Mouse (Mus musculus) splenic B cell, adult 2 months (primary cell): ENCODE data around the gene Ak2.

ENCODE experiments used
- DNase-seq: peaks from one replicate; pipeline ENCODE4 v3.0.0-alpha.2; 2011; ENCODE audit warnings: low read depth, low spot score
- H3K27me3 ChIP-seq: 2 replicates; pipeline ENCODE4 v1.6.1; 2012; ENCODE audit warnings: mild to moderate bottlenecking, low read length, moderate library complexity, mixed read lengths; ENCODE audit not compliant: control insufficient read depth, poor library complexity, insufficient read depth, severe bottlenecking
- H3K36me3 ChIP-seq: 2 replicates; pipeline ENCODE4 v1.6.1; 2012; ENCODE audit warnings: mild to moderate bottlenecking, low read length, moderate library complexity, mixed read lengths; ENCODE audit not compliant: control insufficient read depth, poor library complexity, insufficient read depth, severe bottlenecking

Gene Ak2

GRCm38 (mm10) chr4:129011604-129012121 is 19.9 kb downstream of the Ak2 start:
- Histone ChIP-seq H3K36me3 (peaks cover 16% of the 10 kb centered on the region), H3K27me3 (no peaks in the 10 kb centered on the region)
- DNase-seq, result no peak

GRCm38 (mm10) chr4:129013151-129013864 is 21.6 kb downstream of the Ak2 start:
- H3K36me3 ChIP-seq, result peaks cover 11% of the 10 kb centered on the region
- no peak for DNase-seq
- no peaks in the 10 kb centered on the region for H3K27me3 ChIP-seq

- DNase-seq, result no peak
- H3K27me3 ChIP-seq, result no peaks in the 10 kb centered on the region
- H3K36me3 ChIP-seq, result no peaks in the 10 kb centered on the region
Observed at GRCm38 (mm10) chr4:129016329-129016728, 24.6 kb downstream of the Ak2 start.

- no peaks in the 10 kb centered on the region for H3K36me3 ChIP-seq
- H3K27me3 ChIP-seq, result no peaks in the 10 kb centered on the region
- no peak for DNase-seq
Observed at GRCm38 (mm10) chr4:129017150-129017549, 25.4 kb downstream of the Ak2 start.

GRCm38 (mm10) chr4:129018788-129019435 is 27.2 kb downstream of the Ak2 start:
- DNase-seq, result peak; percentile 24
- Histone ChIP-seq H3K27me3 (no peaks in the 10 kb centered on the region), H3K36me3 (no peaks in the 10 kb centered on the region)

- H3K36me3 ChIP-seq, result no peaks in the 10 kb centered on the region
- peak; percentile 33 for DNase-seq
- no peaks in the 10 kb centered on the region for H3K27me3 ChIP-seq
Observed at GRCm38 (mm10) chr4:129019788-129020187, 28.0 kb downstream of the Ak2 start.

- H3K36me3 ChIP-seq, result no peaks in the 10 kb centered on the region
- H3K27me3 ChIP-seq, result no peaks in the 10 kb centered on the region
- DNase-seq, result no peak
Observed at GRCm38 (mm10) chr4:129020454-129020853, 28.7 kb downstream of the Ak2 start.

GRCm38 (mm10) chr4:129021426-129021825 is 29.7 kb downstream of the Ak2 start:
- H3K36me3 ChIP-seq, result no peaks in the 10 kb centered on the region
- DNase-seq, result no peak
- H3K27me3 ChIP-seq, result no peaks in the 10 kb centered on the region

- Histone ChIP-seq H3K36me3 (no peaks in the 10 kb centered on the region), H3K27me3 (no peaks in the 10 kb centered on the region)
- DNase-seq, result no peak
Observed at GRCm38 (mm10) chr4:129021886-129022285, 30.1 kb downstream of the Ak2 start.

- DNase-seq, result peak; percentile 28
- H3K27me3 ChIP-seq, result no peaks in the 10 kb centered on the region
- no peaks in the 10 kb centered on the region for H3K36me3 ChIP-seq
Observed at GRCm38 (mm10) chr4:129023884-129024283, 32.1 kb downstream of the Ak2 start.

GRCm38 (mm10) chr4:129024775-129025174 is 33.0 kb downstream of the Ak2 start:
- DNase-seq, result no peak
- H3K36me3 ChIP-seq, result no peaks in the 10 kb centered on the region
- no peaks in the 10 kb centered on the region for H3K27me3 ChIP-seq

- no peaks in the 10 kb centered on the region for H3K27me3 ChIP-seq
- H3K36me3 ChIP-seq, result no peaks in the 10 kb centered on the region
- DNase-seq, result no peak
Observed at GRCm38 (mm10) chr4:129025707-129026106, 33.9 kb downstream of the Ak2 start.

GRCm38 (mm10) chr4:129030746-129031145 is 39.0 kb downstream of the Ak2 start:
- no peaks in the 10 kb centered on the region for H3K27me3 ChIP-seq
- H3K36me3 ChIP-seq, result no peaks in the 10 kb centered on the region
- DNase-seq, result peak; percentile 52

- Histone ChIP-seq H3K27me3 (no peaks in the 10 kb centered on the region), H3K36me3 (no peaks in the 10 kb centered on the region)
- DNase-seq, result no peak
Observed at GRCm38 (mm10) chr4:129031408-129031965, 39.7 kb downstream of the Ak2 start.
